Mouse (Mus musculus): Measurements from ENCODE around the gene Slc37a3.
"Not testable (repeated sequence)": the region's sequence is repeated elsewhere in the genome, so short reads cannot be mapped to it uniquely, and the experiment has no call there.

The Slc37a3 gene

GRCm38 (mm10) chr6:39377311-39377827 is at the start of gene Slc37a3:
Gene Slc37a3 (minus strand): TSS chr6:39377675.
- peak; percentile 93 for DNase-seq (ENCODE audit: low read depth, low spot score)

- DNase-seq (ENCODE audit: low read depth, low spot score): no peak
Measured at GRCm38 (mm10) chr6:39426725-39427124, 49.2 kb upstream of the Slc37a3 start.

GRCm38 (mm10) chr6:39425181-39425580 is 47.7 kb upstream of the Slc37a3 start:
- no peak for DNase-seq (ENCODE audit: low read depth, low spot score)

GRCm38 (mm10) chr6:39423686-39424085 is 46.2 kb upstream of the Slc37a3 start:
- no peak for DNase-seq (ENCODE audit: low read depth, low spot score)

GRCm38 (mm10) chr6:39423130-39423551 is 45.7 kb upstream of the Slc37a3 start:
- no peak for DNase-seq (ENCODE audit: low read depth, low spot score)

- DNase-seq (ENCODE audit: low read depth, low spot score): no peak
Measured at GRCm38 (mm10) chr6:39420867-39421266, 43.4 kb upstream of the Slc37a3 start.

GRCm38 (mm10) chr6:39419851-39420721 is 42.6 kb upstream of the Slc37a3 start, which contains the start of gene Mkrn1:
Gene Mkrn1 (minus strand): TSS chr6:39420462.
- peak; percentile 90 for DNase-seq (ENCODE audit: low read depth, low spot score)

- no peak for DNase-seq (ENCODE audit: low read depth, low spot score)
Measured at GRCm38 (mm10) chr6:39419386-39419850, 41.9 kb upstream of the Slc37a3 start.

- DNase-seq (ENCODE audit: low read depth, low spot score): not testable (repeated sequence)
Measured at GRCm38 (mm10) chr6:39416654-39417053, 39.2 kb upstream of the Slc37a3 start.

- peak; percentile 75 for DNase-seq (ENCODE audit: low read depth, low spot score)
Measured at GRCm38 (mm10) chr6:39415762-39416161, 38.3 kb upstream of the Slc37a3 start.

- DNase-seq (ENCODE audit: low read depth, low spot score): peak; percentile 20
Measured at GRCm38 (mm10) chr6:39414106-39414505, 36.6 kb upstream of the Slc37a3 start.

- DNase-seq (ENCODE audit: low read depth, low spot score): no peak
Measured at GRCm38 (mm10) chr6:39406480-39406879, 29.0 kb upstream of the Slc37a3 start.

GRCm38 (mm10) chr6:39403136-39403535 is 25.7 kb upstream of the Slc37a3 start:
- no peak for DNase-seq (ENCODE audit: low read depth, low spot score)

- no peak for DNase-seq (ENCODE audit: low read depth, low spot score)
Measured at GRCm38 (mm10) chr6:39400343-39400742, 22.9 kb upstream of the Slc37a3 start.

- DNase-seq (ENCODE audit: low read depth, low spot score): no peak
Measured at GRCm38 (mm10) chr6:39398342-39398741, 20.9 kb upstream of the Slc37a3 start.

- no peak for DNase-seq (ENCODE audit: low read depth, low spot score)
Measured at GRCm38 (mm10) chr6:39397046-39397445, 19.6 kb upstream of the Slc37a3 start.

- DNase-seq (ENCODE audit: low read depth, low spot score): no peak
Measured at GRCm38 (mm10) chr6:39395916-39396315, 18.4 kb upstream of the Slc37a3 start.

- no peak for DNase-seq (ENCODE audit: low read depth, low spot score)
Measured at GRCm38 (mm10) chr6:39395471-39395870, 18.0 kb upstream of the Slc37a3 start.

- no peak for DNase-seq (ENCODE audit: low read depth, low spot score)
Measured at GRCm38 (mm10) chr6:39389988-39390387, 12.5 kb upstream of the Slc37a3 start.

GRCm38 (mm10) chr6:39381125-39381880 is 3.8 kb upstream of the Slc37a3 start, which contains the start of gene Rab19:
Gene Rab19 (plus strand): TSS chr6:39381175.
- DNase-seq (ENCODE audit: low read depth, low spot score): peak; percentile 75

GRCm38 (mm10) chr6:39380276-39380675 is 2.8 kb upstream of the Slc37a3 start:
- DNase-seq (ENCODE audit: low read depth, low spot score): peak; percentile 52

- peak; percentile 71 for DNase-seq (ENCODE audit: low read depth, low spot score)
Measured at GRCm38 (mm10) chr6:39379749-39380148, 2.3 kb upstream of the Slc37a3 start.
